Mouse (Mus musculus) midbrain, embryonic 10.5 days (tissue): ENCODE results near the gene Ctcf. TPM values are rescaled to one million over a fixed set of nuclear protein-coding genes. Genes with fewer than 3 reads are reported as not detected.

Source experiments
- DNase-seq: peaks from one replicate; pipeline ENCODE4 v3.0.0-alpha.2; 2017; ENCODE audit warnings: low spot score
- H3K27ac ChIP-seq: fragments of 300-500 bp; sonication (generic); replicated peaks from 2 replicates; pipeline ENCODE4 v1.5.1; 2016; ENCODE audit warnings: mild to moderate bottlenecking
- H3K27me3 ChIP-seq: fragments of 300-500 bp; sonication (generic); 2 replicates; pipeline ENCODE4 v1.6.1; 2016; ENCODE audit warnings: low read depth, mild to moderate bottlenecking; ENCODE audit not compliant: poor library complexity, severe bottlenecking
- H3K36me3 ChIP-seq: fragments of 300-500 bp; sonication (generic); 2 replicates; pipeline ENCODE4 v1.6.1; 2016; ENCODE audit warnings: mild to moderate bottlenecking, moderate library complexity
- H3K4me1 ChIP-seq: fragments of 300-500 bp; sonication (generic); 2 replicates; pipeline ENCODE4 v1.6.1; 2016
- H3K4me3 ChIP-seq: fragments of 300-500 bp; sonication (generic); 2 replicates; pipeline ENCODE4 v1.5.1; 2016; ENCODE audit warnings: mild to moderate bottlenecking, moderate library complexity
- H3K9me3 ChIP-seq: fragments of 300-500 bp; sonication (generic); replicated peaks from 2 replicates; pipeline ENCODE4 v1.6.1; 2016; ENCODE audit warnings: mild to moderate bottlenecking
- WGBS: fragments of 180-500 bp; shearing (Covaris S2); methylation state at CpG from one replicate; pipeline ENCODE4 v1.1.7; 2016; 5-methylcytosine and 5-hydroxymethylcytosine counted together
- polyA plus RNA-seq: library from polyadenylated mRNA; unstranded; fragments of >200 nt; fragmentation: Nextera tagmentation; extraction: Ambion mirVana; gene quantifications from 2 replicates; pipeline ENCODE4 v1.2.1, GENCODE M21; 2016

The Ctcf gene
- polyA plus RNA-seq, 1 experiment from 2014 or later: 137 TPM

DNA sequence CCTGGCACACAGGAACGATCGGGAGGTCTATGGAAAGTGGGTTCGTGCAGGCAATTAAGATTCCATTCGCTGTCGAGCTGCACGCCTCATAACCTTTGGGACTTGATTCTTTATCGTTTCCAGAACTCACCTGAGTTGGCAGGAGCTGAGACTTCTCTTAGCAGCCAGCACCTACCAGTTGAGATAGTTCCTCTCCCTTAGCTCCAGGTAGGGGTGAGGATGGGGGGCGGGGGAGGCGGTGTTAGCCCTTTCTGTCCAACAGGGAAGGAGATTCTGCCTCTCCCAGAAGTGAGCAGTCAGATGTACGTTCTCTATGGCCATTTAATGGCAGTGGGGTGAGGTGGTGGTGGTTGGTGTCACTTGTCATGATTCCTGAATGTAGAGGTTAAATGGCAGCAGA lies 29.3 kb upstream of the Ctcf start:
- peaks cover 34% of the 10 kb centered on the region for H3K4me1 ChIP-seq
- no peak for DNase-seq
- H3K36me3 ChIP-seq: no peaks in the 10 kb centered on the region
- peak overlapping the region; percentile 90 for H3K27ac ChIP-seq
- no peaks in the 10 kb centered on the region for H3K9me3 ChIP-seq
- peaks cover 26% of the 10 kb centered on the region for H3K27me3 ChIP-seq
- WGBS: 8% methylated on average over 10 of the region's 10 CpGs
- peak overlapping the region; percentile 67 for H3K4me3 ChIP-seq

DNA sequence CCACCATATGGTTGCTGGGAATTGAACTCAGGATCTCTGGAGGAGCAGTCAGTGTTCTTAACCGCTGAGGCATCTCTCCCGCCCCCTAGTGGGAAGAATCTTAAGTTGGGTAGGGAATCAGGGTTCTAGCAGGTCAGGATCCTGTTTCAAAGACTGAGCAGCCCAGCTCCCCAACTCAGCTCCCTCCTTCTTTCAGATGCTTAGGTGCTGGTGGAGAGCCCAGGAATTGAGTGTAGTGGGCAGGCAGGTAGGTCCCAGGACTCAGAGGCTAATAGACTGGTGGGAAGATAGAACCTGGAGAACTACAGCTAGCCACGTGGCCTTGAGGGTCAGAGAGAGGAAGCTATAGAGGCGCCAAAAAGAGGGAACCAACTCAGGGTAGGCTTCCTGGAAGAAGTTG lies 28.7 kb upstream of the Ctcf start:
- no peak overlapping the region for H3K4me3 ChIP-seq
- no peak for DNase-seq
- no peaks in the 10 kb centered on the region for H3K36me3 ChIP-seq
- no peaks in the 10 kb centered on the region for H3K9me3 ChIP-seq
- H3K27ac ChIP-seq: no peak overlapping the region
- WGBS: 33% methylated on average over 4 of the region's 4 CpGs
- peaks cover 32% of the 10 kb centered on the region for H3K27me3 ChIP-seq
- H3K4me1 ChIP-seq: peaks cover 34% of the 10 kb centered on the region

DNA sequence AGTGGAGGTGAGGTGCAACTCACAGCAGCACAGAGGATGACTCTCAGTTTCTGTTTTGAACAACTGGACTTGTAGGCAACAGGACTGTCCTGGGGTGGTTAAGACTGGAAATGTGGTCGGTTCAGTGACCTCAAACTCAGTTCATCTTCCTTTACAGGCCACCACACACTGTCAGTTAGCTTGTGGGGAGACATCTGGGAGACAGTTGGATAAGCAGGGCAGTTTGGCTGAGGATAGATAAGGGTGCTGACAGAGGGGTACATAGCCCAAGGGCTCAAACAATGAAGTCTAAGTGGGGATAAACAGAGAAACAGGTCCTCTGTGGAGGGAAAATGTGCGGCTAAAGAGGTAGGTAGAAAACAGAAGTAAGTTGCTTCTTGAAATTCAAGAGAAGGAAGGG lies 27.0 kb upstream of the Ctcf start:
- Histone ChIP-seq H3K36me3 (no peaks in the 10 kb centered on the region), H3K4me3 (no peak overlapping the region), H3K27me3 (peaks cover 37% of the 10 kb centered on the region), H3K9me3 (no peaks in the 10 kb centered on the region), H3K4me1 (peaks cover 48% of the 10 kb centered on the region), H3K27ac (no peak overlapping the region)
- no peak for DNase-seq
- 86% methylated on average over 2 of the region's 2 CpGs for WGBS

DNA sequence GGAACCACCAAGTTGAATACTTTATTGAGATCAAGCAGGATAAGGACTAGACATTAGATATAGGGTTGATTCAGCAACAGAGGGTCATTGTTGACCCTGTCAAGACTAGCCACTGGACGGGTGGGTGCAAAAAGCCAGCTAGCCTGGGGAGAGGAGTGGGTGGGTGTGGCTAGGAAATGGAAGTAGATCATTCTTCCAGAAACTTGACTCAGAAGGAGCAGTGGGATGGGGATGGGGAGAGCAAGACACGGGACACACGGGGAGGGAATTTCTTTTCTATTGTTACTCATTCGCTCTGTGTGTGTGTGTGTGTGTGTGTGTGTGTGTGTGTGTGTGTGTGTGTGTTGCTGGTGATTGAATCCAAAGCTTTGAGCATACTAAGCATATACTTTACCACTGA lies 26.6 kb upstream of the Ctcf start:
- no peaks in the 10 kb centered on the region for H3K9me3 ChIP-seq
- H3K27me3 ChIP-seq: peaks cover 39% of the 10 kb centered on the region
- peaks cover 47% of the 10 kb centered on the region for H3K4me1 ChIP-seq
- DNase-seq: no peak
- peaks cover under 1% of the 10 kb centered on the region for H3K36me3 ChIP-seq
- WGBS: 84% methylated on average over 4 of the region's 4 CpGs
- no peak overlapping the region for H3K27ac ChIP-seq
- H3K4me3 ChIP-seq: no peak overlapping the region

DNA sequence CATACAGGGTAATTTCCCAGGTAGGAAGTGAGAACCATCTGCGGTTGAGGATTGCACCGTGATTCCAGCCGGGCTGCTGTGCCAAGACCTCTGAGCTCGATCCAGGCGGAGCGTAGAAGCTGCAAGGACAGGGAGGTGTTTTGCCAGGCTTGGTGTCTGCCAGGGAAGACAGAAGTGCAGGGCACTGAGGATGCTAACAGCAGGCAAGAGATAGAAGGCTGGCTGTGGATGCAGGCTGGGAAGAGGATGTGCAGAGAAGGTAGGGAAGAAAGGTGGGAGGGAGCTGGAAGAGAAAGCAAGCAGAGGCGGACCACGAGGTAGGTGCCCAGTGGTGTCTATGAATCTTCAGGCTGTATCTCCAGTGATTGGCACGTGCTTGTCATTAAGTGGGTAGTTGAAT lies 24.5 kb upstream of the Ctcf start:
- peaks cover 28% of the 10 kb centered on the region for H3K4me1 ChIP-seq
- H3K4me3 ChIP-seq: no peak overlapping the region
- H3K27me3 ChIP-seq: peaks cover 53% of the 10 kb centered on the region
- no peaks in the 10 kb centered on the region for H3K9me3 ChIP-seq
- no peak for DNase-seq
- peaks cover 22% of the 10 kb centered on the region for H3K36me3 ChIP-seq
- H3K27ac ChIP-seq: no peak overlapping the region
- 89% methylated on average over 9 of the region's 9 CpGs for WGBS

GRCm38 (mm10) chr8:105613037-105613436 lies 23.3 kb upstream of the Ctcf start:
- H3K4me3 ChIP-seq: peak overlapping the region; percentile 58
- 3% methylated on average over 20 of the region's 20 CpGs for WGBS

GRCm38 (mm10) chr8:105613830-105614511 lies 22.4 kb upstream of the Ctcf start:
- H3K4me3 ChIP-seq: peak overlapping the region; percentile 58
- no peaks in the 10 kb centered on the region for H3K9me3 ChIP-seq
- DNase-seq: peak; percentile 48
- H3K27me3 ChIP-seq: peaks cover 53% of the 10 kb centered on the region
- H3K4me1 ChIP-seq: peaks cover 18% of the 10 kb centered on the region
- under 1% methylated on average over 50 of the region's 50 CpGs for WGBS
- peak overlapping the region; percentile 3; the same call in 1 of the 2 replicates for H3K27ac ChIP-seq
- peaks cover 43% of the 10 kb centered on the region for H3K36me3 ChIP-seq

More at GRCm38 (mm10) chr8:105613037-105613436, 23.3 kb upstream of the Ctcf start:
- peaks cover 18% of the 10 kb centered on the region for H3K4me1 ChIP-seq
- H3K36me3 ChIP-seq: peaks cover 34% of the 10 kb centered on the region
- H3K9me3 ChIP-seq: no peaks in the 10 kb centered on the region
- DNase-seq: no peak
- peaks cover 53% of the 10 kb centered on the region for H3K27me3 ChIP-seq
- H3K27ac ChIP-seq: no peak overlapping the region

DNA sequence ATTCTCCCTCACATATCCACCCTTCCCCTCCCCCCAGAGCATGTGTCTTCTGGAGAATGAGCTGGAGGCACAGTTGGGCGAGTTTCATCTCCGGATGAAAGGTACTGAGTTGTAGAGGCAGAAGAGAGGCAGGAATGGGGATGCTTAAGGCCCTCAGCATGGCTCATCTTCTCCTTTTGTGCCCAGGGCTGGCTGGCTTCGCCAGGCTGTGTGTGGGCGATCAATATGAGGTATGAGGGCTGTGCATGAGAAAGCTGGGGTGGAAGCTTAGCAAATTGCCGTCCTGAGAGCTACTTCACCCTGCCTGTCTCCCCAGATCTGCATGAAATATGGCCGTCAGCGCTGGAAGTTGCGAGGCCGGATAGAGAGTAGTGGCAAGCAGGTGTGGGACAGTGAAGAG lies 20.4 kb upstream of the Ctcf start:
- DNase-seq: no peak
- Histone ChIP-seq H3K4me1 (peaks cover 18% of the 10 kb centered on the region), H3K27me3 (peaks cover 51% of the 10 kb centered on the region), H3K4me3 (no peak overlapping the region), H3K36me3 (peaks cover 63% of the 10 kb centered on the region), H3K27ac (no peak overlapping the region), H3K9me3 (no peaks in the 10 kb centered on the region)
- WGBS: 94% methylated on average over 9 of the region's 9 CpGs

GRCm38 (mm10) chr8:105617451-105618278 lies 18.7 kb upstream of the Ctcf start:
- Histone ChIP-seq H3K9me3 (no peaks in the 10 kb centered on the region), H3K4me1 (peaks cover 28% of the 10 kb centered on the region), H3K4me3 (no peak overlapping the region), H3K27me3 (peaks cover 34% of the 10 kb centered on the region), H3K36me3 (peaks cover 78% of the 10 kb centered on the region), H3K27ac (no peak overlapping the region)
- DNase-seq: no peak
- 90% methylated on average over 21 of the region's 21 CpGs for WGBS

- no peak for DNase-seq
- Histone ChIP-seq H3K9me3 (no peaks in the 10 kb centered on the region), H3K36me3 (peaks cover 80% of the 10 kb centered on the region), H3K27me3 (peaks cover 28% of the 10 kb centered on the region), H3K4me1 (peaks cover 28% of the 10 kb centered on the region), H3K4me3 (no peak overlapping the region), H3K27ac (no peak overlapping the region)
- 89% methylated on average over 5 of the region's 5 CpGs for WGBS
Observed at GRCm38 (mm10) chr8:105618279-105618634, 18.1 kb upstream of the Ctcf start.

GRCm38 (mm10) chr8:105618892-105619591 lies 17.3 kb upstream of the Ctcf start:
- no peak for DNase-seq
- 93% methylated on average over 19 of the region's 19 CpGs for WGBS
- H3K9me3 ChIP-seq: no peaks in the 10 kb centered on the region
- peaks cover 22% of the 10 kb centered on the region for H3K27me3 ChIP-seq
- peaks cover 84% of the 10 kb centered on the region for H3K36me3 ChIP-seq
- peaks cover 30% of the 10 kb centered on the region for H3K4me1 ChIP-seq
- no peak overlapping the region for H3K27ac ChIP-seq
- no peak overlapping the region for H3K4me3 ChIP-seq

GRCm38 (mm10) chr8:105620211-105620610 lies 16.2 kb upstream of the Ctcf start:
- peaks cover 10% of the 10 kb centered on the region for H3K27me3 ChIP-seq
- no peak for DNase-seq

More at GRCm38 (mm10) chr8:105620211-105620610, 16.2 kb upstream of the Ctcf start:
- WGBS: 93% methylated on average over 19 of the region's 19 CpGs
- Histone ChIP-seq H3K9me3 (no peaks in the 10 kb centered on the region), H3K36me3 (peaks cover 84% of the 10 kb centered on the region), H3K4me3 (no peak overlapping the region), H3K27ac (no peak overlapping the region), H3K4me1 (peaks cover 34% of the 10 kb centered on the region)
